Mouse (Mus musculus): ENCODE data around the gene Rgcc.
A peak's percentile ranks its signal among the peaks of the same experiment; 100 is the strongest.

Gene Rgcc

GRCm38 (mm10) chr14:79241656-79242385 lies 59.6 kb downstream of the Rgcc start:
- DNase-seq (ENCODE audit: low spot score) = no peak

- peak; percentile 52 for DNase-seq (ENCODE audit: low spot score)
These were observed 60.3 kb downstream of the Rgcc start for GRCm38 (mm10) chr14:79241057-79241570.

- no peak for DNase-seq (ENCODE audit: low spot score)
These were observed 62.0 kb downstream of the Rgcc start for GRCm38 (mm10) chr14:79239402-79239801.

All from embryo, embryonic 10 days (tissue).